In genomic region chr2:3910086-3910891, GRCm38 (mm10) we compare ENCODE assay signal across 10 mouse cellular contexts.
DNase-seq lines count a peak whose midpoint lies in the region; ATAC-seq and TF ChIP-seq lines count a peak whose summit lies in the region.
"Had no signal": no experiment of that assay in that cellular context is flagged by ENCODE, and none has a peak within 500 bp of the region (broad histone marks: within the 10 kb centered on the region; RNA-seq: fewer than 3 reads in every experiment).

No protein-coding gene starts in this region.

- no peak overlapping the region for H3K9ac ChIP-seq in forebrain, postnatal 0 days
- H3K9ac ChIP-seq in midbrain, postnatal 0 days (replicated peaks; ENCODE audit: low read length, poor library complexity, severe bottlenecking) = no peak overlapping the region
- H3K9ac ChIP-seq: lung, embryonic 14.5 days had no signal

- no peak for TF ChIP-seq CTCF in forebrain, postnatal 0 days (IDR thresholded peaks at IDR 0.05; ENCODE audit: low read depth)
- no peak for TF ChIP-seq CTCF in midbrain, postnatal 0 days (IDR thresholded peaks at IDR 0.05)

- H3K4me2 ChIP-seq in forebrain, postnatal 0 days (ENCODE audit: low read depth) = no peak overlapping the region
- no peak overlapping the region for H3K4me2 ChIP-seq in midbrain, postnatal 0 days (ENCODE audit: low read depth, low read length, poor library complexity, severe bottlenecking)
- H3K4me2 ChIP-seq: lung, embryonic 14.5 days had no signal

- DNase-seq in A20 (ENCODE audit: low read depth, low spot score) (peak; percentile 73), ZHBTc4 (ENCODE audit: low read depth, low spot score) (peak; percentile 2)
- peak; percentile 55 for DNase-seq in forebrain, postnatal 0 days
- DNase-seq in midbrain, postnatal 0 days (ENCODE audit: low spot score) = peak; percentile 41
- no peak for DNase-seq in kidney, adult 18-20 months
- no peak for DNase-seq in kidney, postnatal 14 days
- DNase-seq in kidney, adult 9 months = no peak
- no peak for DNase-seq in right cerebral cortex, postnatal 14 days
- DNase-seq: heart, postnatal 14 days; lung, embryonic 14.5 days had no signal

- H3K9me3 ChIP-seq in forebrain, postnatal 0 days (ENCODE audit: low read length) = no peaks in the 10 kb centered on the region
- no peaks in the 10 kb centered on the region for H3K9me3 ChIP-seq in midbrain, postnatal 0 days (ENCODE audit: low read length)

- no peaks in the 10 kb centered on the region for H3K36me3 ChIP-seq in forebrain, postnatal 0 days (ENCODE audit: insufficient read depth)
- no peaks in the 10 kb centered on the region for H3K36me3 ChIP-seq in midbrain, postnatal 0 days (ENCODE audit: insufficient read depth, low read length)

- no peak overlapping the region for H3K4me3 ChIP-seq in forebrain, postnatal 0 days (ENCODE audit: low read depth, low read length)
- H3K4me3 ChIP-seq in midbrain, postnatal 0 days (ENCODE audit: low read depth, low read length) = no peak overlapping the region

- H3K27ac ChIP-seq in forebrain, postnatal 0 days (ENCODE audit: low read depth, low read length) = peak overlapping the region; percentile 67; the same call in 1 of the 2 replicates
- H3K27ac ChIP-seq in midbrain, postnatal 0 days (ENCODE audit: low read depth, low read length) = peak overlapping the region; percentile 26; the same call in 1 of the 2 replicates

- 34% methylated on average over 9 of the region's 9 CpGs for WGBS in forebrain, postnatal 0 days
- WGBS in midbrain, postnatal 0 days = 33% methylated on average over 9 of the region's 9 CpGs

- ATAC-seq in forebrain, postnatal 0 days = peak; percentile 82
- peak; percentile 45; the same call in 1 of the 2 replicates for ATAC-seq in midbrain, postnatal 0 days (ENCODE audit: low FRiP score)

- H3K4me1 ChIP-seq in forebrain, postnatal 0 days (ENCODE audit: insufficient read depth) = no peaks in the 10 kb centered on the region
- H3K4me1 ChIP-seq in midbrain, postnatal 0 days (ENCODE audit: insufficient read depth, low read length) = no peaks in the 10 kb centered on the region; the same call in 1 of the 2 replicates

- no peaks in the 10 kb centered on the region for H3K27me3 ChIP-seq in forebrain, postnatal 0 days (ENCODE audit: insufficient read depth, low read length)
- no peaks in the 10 kb centered on the region for H3K27me3 ChIP-seq in midbrain, postnatal 0 days (ENCODE audit: insufficient read depth, low read length)

Comparison
In these comparisons a context has a peak if more than half of its experiments do, and no peak if none do; other contexts are left out.
1. DNase-seq: peak in A20 (single experiment), ZHBTc4 (single experiment), forebrain, postnatal 0 days (single experiment) and midbrain, postnatal 0 days (single experiment); none in kidney, adult 18-20 months (single experiment), kidney, postnatal 14 days (single experiment), kidney, adult 9 months (single experiment) and right cerebral cortex, postnatal 14 days (single experiment).